Mouse (Mus musculus): Measurements from ENCODE around the gene Gpr4. TPM values are rescaled to one million over a fixed set of nuclear protein-coding genes. Genes with fewer than 3 reads are reported as not detected.

The Gpr4 gene
- polyA plus RNA-seq, 1 experiment from 2014 or later: 1.8 TPM

GRCm38 (mm10) chr7:19176516-19176947, 35.8 kb upstream of the Gpr4 start:
- DNase-seq (ENCODE audit: low spot score): no peak
- Histone ChIP-seq H3K4me1 (replicated peaks) (peaks cover 65% of the 10 kb centered on the region), H3K4me3 (peak overlapping the region; percentile 57), H3K27me3 (ENCODE audit: insufficient read depth, poor library complexity, severe bottlenecking) (peaks cover 66% of the 10 kb centered on the region), H3K36me3 (no peaks in the 10 kb centered on the region), H3K9me3 (0 out of 2 replicates have a peak, but pooled peaks cover 4% of the 10 kb centered on the region), H3K27ac (peak overlapping the region; percentile 83)
- WGBS: 4% methylated on average over 21 of the region's 21 CpGs

- Histone ChIP-seq H3K27ac (no peak overlapping the region), H3K4me1 (replicated peaks) (peaks cover 65% of the 10 kb centered on the region), H3K4me3 (peak overlapping the region; percentile 57), H3K27me3 (ENCODE audit: insufficient read depth, poor library complexity, severe bottlenecking) (peaks cover 66% of the 10 kb centered on the region), H3K36me3 (no peaks in the 10 kb centered on the region), H3K9me3 (0 out of 2 replicates have a peak, but pooled peaks cover 4% of the 10 kb centered on the region)
- no peak for DNase-seq (ENCODE audit: low spot score)
- WGBS: 65% methylated on average over 7 of the region's 7 CpGs
These were observed 35.1 kb upstream of the Gpr4 start for GRCm38 (mm10) chr7:19177216-19177615.

GRCm38 (mm10) chr7:19178035-19178434, 34.3 kb upstream of the Gpr4 start:
- DNase-seq (ENCODE audit: low spot score): no peak
- peak overlapping the region; percentile 35; the same call in 1 of the 2 replicates for H3K27ac ChIP-seq
- H3K9me3 ChIP-seq: 0 out of 2 replicates have a peak, but pooled peaks cover 4% of the 10 kb centered on the region
- peaks cover 60% of the 10 kb centered on the region for H3K4me1 ChIP-seq (replicated peaks)
- 14% methylated on average over 18 of the region's 18 CpGs for WGBS
- H3K27me3 ChIP-seq (ENCODE audit: insufficient read depth, poor library complexity, severe bottlenecking): peaks cover 66% of the 10 kb centered on the region
- no peaks in the 10 kb centered on the region for H3K36me3 ChIP-seq
- peak overlapping the region; percentile 39 for H3K4me3 ChIP-seq

GRCm38 (mm10) chr7:19178443-19179092, 33.8 kb upstream of the Gpr4 start:
- Histone ChIP-seq H3K4me3 (peak overlapping the region; percentile 39), H3K4me1 (replicated peaks) (peaks cover 58% of the 10 kb centered on the region), H3K27ac (no peak overlapping the region), H3K27me3 (ENCODE audit: insufficient read depth, poor library complexity, severe bottlenecking) (peaks cover 66% of the 10 kb centered on the region), H3K36me3 (peaks cover 3% of the 10 kb centered on the region; the same call in 1 of the 2 replicates), H3K9me3 (0 out of 2 replicates have a peak, but pooled peaks cover 4% of the 10 kb centered on the region)
- peak; percentile 78 for DNase-seq (ENCODE audit: low spot score)
- WGBS: 4% methylated on average over 27 of the region's 27 CpGs

GRCm38 (mm10) chr7:19179173-19179572, 33.2 kb upstream of the Gpr4 start:
- under 1% methylated on average over 32 of the region's 32 CpGs for WGBS
- peaks cover 66% of the 10 kb centered on the region for H3K27me3 ChIP-seq (ENCODE audit: insufficient read depth, poor library complexity, severe bottlenecking)

GRCm38 (mm10) chr7:19179936-19180335, 32.4 kb upstream of the Gpr4 start:
- Histone ChIP-seq H3K9me3 (0 out of 2 replicates have a peak, but pooled peaks cover 4% of the 10 kb centered on the region), H3K4me3 (peak overlapping the region; percentile 39), H3K27me3 (ENCODE audit: insufficient read depth, poor library complexity, severe bottlenecking) (peaks cover 61% of the 10 kb centered on the region), H3K4me1 (replicated peaks) (peaks cover 62% of the 10 kb centered on the region), H3K27ac (no peak overlapping the region), H3K36me3 (peaks cover 13% of the 10 kb centered on the region; the same call in 1 of the 2 replicates)
- WGBS: 39% methylated on average over 6 of the region's 6 CpGs
- DNase-seq (ENCODE audit: low spot score): no peak

More at GRCm38 (mm10) chr7:19179173-19179572, 33.2 kb upstream of the Gpr4 start:
- H3K9me3 ChIP-seq: 0 out of 2 replicates have a peak, but pooled peaks cover 4% of the 10 kb centered on the region
- 0 out of 2 replicates have a peak overlapping the region, but pooled peaks have one; percentile 57 for H3K27ac ChIP-seq
- peak overlapping the region; percentile 39 for H3K4me3 ChIP-seq
- peaks cover 58% of the 10 kb centered on the region for H3K4me1 ChIP-seq (replicated peaks)
- peaks cover 8% of the 10 kb centered on the region; the same call in 1 of the 2 replicates for H3K36me3 ChIP-seq
- DNase-seq (ENCODE audit: low spot score): peak; percentile 81

GRCm38 (mm10) chr7:19180862-19181429, 31.4 kb upstream of the Gpr4 start:
- Histone ChIP-seq H3K9me3 (0 out of 2 replicates have a peak, but pooled peaks cover 4% of the 10 kb centered on the region), H3K4me3 (peak overlapping the region; percentile 63), H3K36me3 (peaks cover 18% of the 10 kb centered on the region), H3K27ac (peak overlapping the region; percentile 80), H3K27me3 (ENCODE audit: insufficient read depth, poor library complexity, severe bottlenecking) (peaks cover 52% of the 10 kb centered on the region), H3K4me1 (replicated peaks) (peaks cover 58% of the 10 kb centered on the region)
- peak; percentile 70 for DNase-seq (ENCODE audit: low spot score)
- WGBS: 2% methylated on average over 27 of the region's 27 CpGs

GRCm38 (mm10) chr7:19184250-19184649, 28.1 kb upstream of the Gpr4 start:
- DNase-seq (ENCODE audit: low spot score): no peak
- Histone ChIP-seq H3K27me3 (ENCODE audit: insufficient read depth, poor library complexity, severe bottlenecking) (peaks cover 19% of the 10 kb centered on the region), H3K4me1 (replicated peaks) (peaks cover 31% of the 10 kb centered on the region), H3K36me3 (peaks cover 45% of the 10 kb centered on the region), H3K9me3 (no peaks in the 10 kb centered on the region), H3K27ac (no peak overlapping the region), H3K4me3 (no peak overlapping the region)
- WGBS: 82% methylated on average over 2 of the region's 2 CpGs

GRCm38 (mm10) chr7:19184758-19185157, 27.6 kb upstream of the Gpr4 start:
- Histone ChIP-seq H3K9me3 (no peaks in the 10 kb centered on the region), H3K36me3 (peaks cover 47% of the 10 kb centered on the region), H3K4me3 (no peak overlapping the region), H3K27me3 (ENCODE audit: insufficient read depth, poor library complexity, severe bottlenecking) (peaks cover 14% of the 10 kb centered on the region), H3K27ac (no peak overlapping the region), H3K4me1 (replicated peaks) (peaks cover 26% of the 10 kb centered on the region)
- DNase-seq (ENCODE audit: low spot score): no peak
- 86% methylated on average over 6 of the region's 6 CpGs for WGBS

GRCm38 (mm10) chr7:19194676-19195075, 17.7 kb upstream of the Gpr4 start:
- no peaks in the 10 kb centered on the region for H3K27me3 ChIP-seq (ENCODE audit: insufficient read depth, poor library complexity, severe bottlenecking)
- 0 out of 2 replicates have a peak, but pooled peaks cover 3% of the 10 kb centered on the region for H3K4me1 ChIP-seq (replicated peaks)
- peaks cover 87% of the 10 kb centered on the region for H3K36me3 ChIP-seq
- H3K4me3 ChIP-seq: no peak overlapping the region
- H3K9me3 ChIP-seq: peaks cover 16% of the 10 kb centered on the region
- 95% methylated on average over 4 of the region's 4 CpGs for WGBS
- DNase-seq (ENCODE audit: low spot score): no peak
- no peak overlapping the region for H3K27ac ChIP-seq

GRCm38 (mm10) chr7:19196676-19197075, 15.7 kb upstream of the Gpr4 start:
- Histone ChIP-seq H3K27me3 (ENCODE audit: insufficient read depth, poor library complexity, severe bottlenecking) (no peaks in the 10 kb centered on the region), H3K9me3 (peaks cover 11% of the 10 kb centered on the region), H3K36me3 (peaks cover 83% of the 10 kb centered on the region), H3K4me1 (replicated peaks) (no peaks in the 10 kb centered on the region), H3K4me3 (no peak overlapping the region), H3K27ac (no peak overlapping the region)
- no peak for DNase-seq (ENCODE audit: low spot score)
- 64% methylated on average over 6 of the region's 6 CpGs for WGBS

GRCm38 (mm10) chr7:19197985-19198384, 14.4 kb upstream of the Gpr4 start:
- H3K36me3 ChIP-seq: peaks cover 85% of the 10 kb centered on the region

GRCm38 (mm10) chr7:19201660-19202059, 10.7 kb upstream of the Gpr4 start:
- Histone ChIP-seq H3K36me3 (peaks cover 79% of the 10 kb centered on the region), H3K27me3 (ENCODE audit: insufficient read depth, poor library complexity, severe bottlenecking) (no peaks in the 10 kb centered on the region), H3K4me1 (replicated peaks) (no peaks in the 10 kb centered on the region), H3K27ac (no peak overlapping the region), H3K4me3 (no peak overlapping the region), H3K9me3 (no peaks in the 10 kb centered on the region)
- no peak for DNase-seq (ENCODE audit: low spot score)
- WGBS: 70% methylated on average over 15 of the region's 15 CpGs

More at GRCm38 (mm10) chr7:19197985-19198384, 14.4 kb upstream of the Gpr4 start:
- Histone ChIP-seq H3K27ac (no peak overlapping the region), H3K9me3 (peaks cover 11% of the 10 kb centered on the region), H3K4me3 (no peak overlapping the region), H3K4me1 (replicated peaks) (no peaks in the 10 kb centered on the region), H3K27me3 (ENCODE audit: insufficient read depth, poor library complexity, severe bottlenecking) (no peaks in the 10 kb centered on the region)
- 30% methylated on average over 2 of the region's 2 CpGs for WGBS
- DNase-seq (ENCODE audit: low spot score): peak; percentile 29
